Mouse (Mus musculus): Measurements from ENCODE around the gene Pigt. TPM values are rescaled to one million over a fixed set of nuclear protein-coding genes. Genes with fewer than 3 reads are reported as not detected.

Pigt gene
- polyA plus RNA-seq, 1 experiment from 2014 or later, result 70.7 TPM

GRCm38 (mm10) chr2:164455421-164456190 is 41.7 kb upstream of the Pigt start:
- no peaks in the 10 kb centered on the region for H3K27me3 ChIP-seq (ENCODE audit: insufficient read depth, low read length)
- peaks cover 40% of the 10 kb centered on the region for H3K4me1 ChIP-seq (ENCODE audit: insufficient read depth, low read length)
- H3K9me3 ChIP-seq (ENCODE audit: low read length), result no peaks in the 10 kb centered on the region
- no peak for ATAC-seq (ENCODE audit: low FRiP score, low TSS enrichment)
- no peak overlapping the region for H3K4me2 ChIP-seq (replicated peaks; ENCODE audit: low read depth, low read length)
- no peaks in the 10 kb centered on the region for H3K36me3 ChIP-seq (ENCODE audit: insufficient read depth, low read length)
- no peak overlapping the region for H3K9ac ChIP-seq (replicated peaks; ENCODE audit: low read length)
- H3K27ac ChIP-seq (ENCODE audit: low read length), result peak overlapping the region; percentile 92
- H3K4me3 ChIP-seq (ENCODE audit: low read length), result no peak overlapping the region
- WGBS, result 48% methylated on average over 6 of the region's 6 CpGs

- H3K9ac ChIP-seq (replicated peaks; ENCODE audit: low read length), result 0 out of 2 replicates have a peak overlapping the region, but pooled peaks have one; percentile 50
- peaks cover 40% of the 10 kb centered on the region for H3K4me1 ChIP-seq (ENCODE audit: insufficient read depth, low read length)
- no peaks in the 10 kb centered on the region for H3K36me3 ChIP-seq (ENCODE audit: insufficient read depth, low read length)
- WGBS, result 92% methylated on average over 1 of the region's 1 CpGs
- peak overlapping the region; percentile 92 for H3K27ac ChIP-seq (ENCODE audit: low read length)
- no peaks in the 10 kb centered on the region for H3K9me3 ChIP-seq (ENCODE audit: low read length)
- no peak for ATAC-seq (ENCODE audit: low FRiP score, low TSS enrichment)
- H3K4me2 ChIP-seq (replicated peaks; ENCODE audit: low read depth, low read length), result peak overlapping the region; percentile 44
- no peaks in the 10 kb centered on the region for H3K27me3 ChIP-seq (ENCODE audit: insufficient read depth, low read length)
- no peak overlapping the region for H3K4me3 ChIP-seq (ENCODE audit: low read length)
Measured at GRCm38 (mm10) chr2:164456413-164456812, 40.9 kb upstream of the Pigt start.

- peaks cover 43% of the 10 kb centered on the region for H3K4me1 ChIP-seq (ENCODE audit: insufficient read depth, low read length)
- H3K9ac ChIP-seq (replicated peaks; ENCODE audit: low read length), result peak within 1 kb of the TSS; percentile 50
- H3K27me3 ChIP-seq (ENCODE audit: insufficient read depth, low read length), result no peaks in the 10 kb centered on the region
- 2% methylated on average over 7 of the region's 7 CpGs for WGBS
- H3K4me3 ChIP-seq (ENCODE audit: low read length), result peak within 1 kb of the TSS; percentile 23
- ATAC-seq (ENCODE audit: low FRiP score, low TSS enrichment), result no peak
- H3K4me2 ChIP-seq (replicated peaks; ENCODE audit: low read depth, low read length), result peak within 1 kb of the TSS; percentile 44
- no peaks in the 10 kb centered on the region for H3K36me3 ChIP-seq (ENCODE audit: insufficient read depth, low read length)
- peak within 1 kb of the TSS; percentile 94 for H3K27ac ChIP-seq (ENCODE audit: low read length)
- H3K9me3 ChIP-seq (ENCODE audit: low read length), result no peaks in the 10 kb centered on the region
Measured at GRCm38 (mm10) chr2:164456864-164457300, 40.4 kb upstream of the Pigt start, which contains the start of gene Sys1. Gene Sys1 (plus strand): TSS chr2:164456964.

GRCm38 (mm10) chr2:164457942-164458341 is 39.4 kb upstream of the Pigt start:
- ATAC-seq (ENCODE audit: low FRiP score, low TSS enrichment), result no peak
- no peak overlapping the region for H3K4me2 ChIP-seq (replicated peaks; ENCODE audit: low read depth, low read length)
- 47% methylated on average over 7 of the region's 7 CpGs for WGBS

GRCm38 (mm10) chr2:164458535-164458934 is 38.8 kb upstream of the Pigt start:
- Histone ChIP-seq H3K4me1 (ENCODE audit: insufficient read depth, low read length) (peaks cover 42% of the 10 kb centered on the region), H3K27me3 (ENCODE audit: insufficient read depth, low read length) (no peaks in the 10 kb centered on the region), H3K36me3 (ENCODE audit: insufficient read depth, low read length) (no peaks in the 10 kb centered on the region), H3K27ac (ENCODE audit: low read length) (peak overlapping the region; percentile 94), H3K4me2 (replicated peaks; ENCODE audit: low read depth, low read length) (no peak overlapping the region), H3K9me3 (ENCODE audit: low read length) (no peaks in the 10 kb centered on the region), H3K4me3 (ENCODE audit: low read length) (no peak overlapping the region), H3K9ac (replicated peaks; ENCODE audit: low read length) (no peak overlapping the region; the same call in 1 of the 2 replicates)
- no peak for ATAC-seq (ENCODE audit: low FRiP score, low TSS enrichment)
- WGBS, result 87% methylated on average over 8 of the region's 8 CpGs

More at GRCm38 (mm10) chr2:164457942-164458341, 39.4 kb upstream of the Pigt start:
- Histone ChIP-seq H3K27me3 (ENCODE audit: insufficient read depth, low read length) (no peaks in the 10 kb centered on the region), H3K36me3 (ENCODE audit: insufficient read depth, low read length) (no peaks in the 10 kb centered on the region), H3K9ac (replicated peaks; ENCODE audit: low read length) (peak overlapping the region; percentile 35; the same call in 1 of the 2 replicates), H3K4me3 (ENCODE audit: low read length) (no peak overlapping the region), H3K9me3 (ENCODE audit: low read length) (no peaks in the 10 kb centered on the region), H3K27ac (ENCODE audit: low read length) (peak overlapping the region; percentile 94), H3K4me1 (ENCODE audit: insufficient read depth, low read length) (peaks cover 45% of the 10 kb centered on the region)

GRCm38 (mm10) chr2:164460745-164461551 is 36.4 kb upstream of the Pigt start, which contains the start of gene Gm20458:
Gene Gm20458 (plus strand): TSS chr2:164460967.
- Histone ChIP-seq H3K9me3 (ENCODE audit: low read length) (no peaks in the 10 kb centered on the region), H3K27ac (ENCODE audit: low read length) (peak within 1 kb of the TSS; percentile 83), H3K4me2 (replicated peaks; ENCODE audit: low read depth, low read length) (peak within 1 kb of the TSS; percentile 75), H3K4me1 (ENCODE audit: insufficient read depth, low read length) (peaks cover 21% of the 10 kb centered on the region), H3K27me3 (ENCODE audit: insufficient read depth, low read length) (no peaks in the 10 kb centered on the region), H3K4me3 (ENCODE audit: low read length) (peak within 1 kb of the TSS; percentile 91), H3K9ac (replicated peaks; ENCODE audit: low read length) (peak within 1 kb of the TSS; percentile 83), H3K36me3 (ENCODE audit: insufficient read depth, low read length) (peaks cover 11% of the 10 kb centered on the region; the same call in 1 of the 2 replicates)
- ATAC-seq (ENCODE audit: low FRiP score, low TSS enrichment), result peak; percentile 98
- WGBS, result under 1% methylated on average over 64 of the region's 79 CpGs

GRCm38 (mm10) chr2:164465161-164465560 is 32.2 kb upstream of the Pigt start:
- no peak overlapping the region for H3K9ac ChIP-seq (replicated peaks; ENCODE audit: low read length)
- no peak for ATAC-seq (ENCODE audit: low FRiP score, low TSS enrichment)
- peaks cover 6% of the 10 kb centered on the region for H3K4me1 ChIP-seq (ENCODE audit: insufficient read depth, low read length)
- no peak overlapping the region for H3K27ac ChIP-seq (ENCODE audit: low read length)
- H3K36me3 ChIP-seq (ENCODE audit: insufficient read depth, low read length), result peaks cover 11% of the 10 kb centered on the region
- no peaks in the 10 kb centered on the region for H3K27me3 ChIP-seq (ENCODE audit: insufficient read depth, low read length)
- no peak overlapping the region for H3K4me3 ChIP-seq (ENCODE audit: low read length)
- no peaks in the 10 kb centered on the region for H3K9me3 ChIP-seq (ENCODE audit: low read length)
- no peak overlapping the region for H3K4me2 ChIP-seq (replicated peaks; ENCODE audit: low read depth, low read length)

GRCm38 (mm10) chr2:164466787-164467186 is 30.5 kb upstream of the Pigt start:
- ATAC-seq (ENCODE audit: low FRiP score, low TSS enrichment), result no peak
- H3K9ac ChIP-seq (replicated peaks; ENCODE audit: low read length), result no peak overlapping the region
- no peaks in the 10 kb centered on the region for H3K27me3 ChIP-seq (ENCODE audit: insufficient read depth, low read length)
- WGBS, result 72% methylated on average over 5 of the region's 5 CpGs
- no peak overlapping the region for H3K4me2 ChIP-seq (replicated peaks; ENCODE audit: low read depth, low read length)
- H3K4me3 ChIP-seq (ENCODE audit: low read length), result no peak overlapping the region
- no peaks in the 10 kb centered on the region for H3K9me3 ChIP-seq (ENCODE audit: low read length)
- peaks cover 4% of the 10 kb centered on the region for H3K4me1 ChIP-seq (ENCODE audit: insufficient read depth, low read length)
- no peak overlapping the region for H3K27ac ChIP-seq (ENCODE audit: low read length)
- H3K36me3 ChIP-seq (ENCODE audit: insufficient read depth, low read length), result peaks cover 11% of the 10 kb centered on the region

GRCm38 (mm10) chr2:164470254-164470653 is 27.1 kb upstream of the Pigt start:
- H3K9ac ChIP-seq (replicated peaks; ENCODE audit: low read length), result no peak overlapping the region
- H3K9me3 ChIP-seq (ENCODE audit: low read length), result no peaks in the 10 kb centered on the region
- no peaks in the 10 kb centered on the region for H3K27me3 ChIP-seq (ENCODE audit: insufficient read depth, low read length)
- no peak overlapping the region for H3K4me3 ChIP-seq (ENCODE audit: low read length)
- 25% methylated on average over 10 of the region's 10 CpGs for WGBS
- 0 out of 2 replicates have a peak, but pooled peaks have one; percentile 35 for ATAC-seq (ENCODE audit: low FRiP score, low TSS enrichment)
- no peaks in the 10 kb centered on the region for H3K4me1 ChIP-seq (ENCODE audit: insufficient read depth, low read length)
- no peak overlapping the region for H3K27ac ChIP-seq (ENCODE audit: low read length)
- peaks cover 17% of the 10 kb centered on the region; the same call in 1 of the 2 replicates for H3K36me3 ChIP-seq (ENCODE audit: insufficient read depth, low read length)
- no peak overlapping the region for H3K4me2 ChIP-seq (replicated peaks; ENCODE audit: low read depth, low read length)

Data from kidney, embryonic 16.5 days (tissue).